Comparison of ENCODE assay signal across 9 mouse cellular contexts in genomic region chr13:116711866-116712593, GRCm38 (mm10).
DNase-seq lines count a peak whose midpoint lies in the region; ATAC-seq and TF ChIP-seq lines count a peak whose summit lies in the region.
"Had no signal": no experiment of that assay in that cellular context is flagged by ENCODE, and none has a peak within 500 bp of the region (broad histone marks: within the 10 kb centered on the region; RNA-seq: fewer than 3 reads in every experiment).

No protein-coding gene starts in this region.

- H3K4me3 ChIP-seq in intestine, embryonic 15.5 days (replicated peaks) = peak overlapping the region; percentile 25
- peak overlapping the region; percentile 5; the same call in 1 of the 2 replicates for H3K4me3 ChIP-seq in small intestine, adult 2 months (ENCODE audit: low read depth, low read length)

- no peak overlapping the region for H3K27ac ChIP-seq in intestine, embryonic 15.5 days
- H3K27ac ChIP-seq in small intestine, adult 2 months (ENCODE audit: insufficient read depth, low read depth, low read length) = no peak overlapping the region

- under 1% methylated on average over 24 of the region's 24 CpGs for WGBS in intestine, embryonic 15.5 days
- WGBS in small intestine, adult 2 months = 1% methylated on average over 24 of the region's 24 CpGs

- H3K36me3 ChIP-seq in intestine, embryonic 15.5 days = no peaks in the 10 kb centered on the region
- H3K36me3 ChIP-seq in small intestine, adult 2 months (ENCODE audit: control insufficient read depth, insufficient read depth, low read length) = no peaks in the 10 kb centered on the region
- H3K36me3 ChIP-seq: G1E had no signal

- intact Hi-C loops in left cerebral cortex, postnatal 25 days (cut with DNase I) = loop anchor here (1.0 to 2.0 kb wide), 3 partner anchors 985 to 1425 kb away; no protein-coding TSS in a partner anchor

- peaks cover 22% of the 10 kb centered on the region for H3K27me3 ChIP-seq in intestine, embryonic 15.5 days (replicated peaks)
- peaks cover 46% of the 10 kb centered on the region for H3K27me3 ChIP-seq in small intestine, adult 2 months (ENCODE audit: control insufficient read depth, insufficient read depth, low read length)

- ATAC-seq in intestine, embryonic 15.5 days = peak; percentile 89
- peak; percentile 89 for ATAC-seq in megakaryocyte progenitor cell, adult 5-6 weeks (replicated peaks; ENCODE audit: poor library complexity)

- no peak for TF ChIP-seq POLR2A in small intestine, adult 2 months (IDR thresholded peaks at IDR 0.05; ENCODE audit: low read depth, low read length)

- H3K4me2 ChIP-seq in intestine, embryonic 15.5 days (replicated peaks) = peak overlapping the region; percentile 62

- no peaks in the 10 kb centered on the region for H3K9me3 ChIP-seq in intestine, embryonic 15.5 days

- TF ChIP-seq CTCF in small intestine, adult 2 months (IDR thresholded peaks at IDR 0.05; ENCODE audit: extremely low read depth, insufficient read length, insufficient replicate concordance, low read depth, low read length) = peak; percentile 63; the same call in 1 of the 2 replicates

- DNase-seq in gastrocnemius, adult 18-20 months (ENCODE audit: low spot score) = peak; percentile 55
- no peak for DNase-seq in gastrocnemius, postnatal 25 days
- DNase-seq in cerebellum, postnatal 14 days = peak; percentile 79 to 85
- peak; percentile 58 to 78 for DNase-seq in frontal cortex, postnatal 36 days (ENCODE audit: low spot score in 2 of 2)
- DNase-seq in left cerebral cortex, postnatal 25 days (ENCODE audit: low spot score in 2 of 2) = peak; percentile 75 to 77

- no peak overlapping the region for H3K9ac ChIP-seq in intestine, embryonic 15.5 days

- H3K4me1 ChIP-seq in intestine, embryonic 15.5 days (replicated peaks) = peaks cover 2% of the 10 kb centered on the region; the same call in 1 of the 2 replicates
- H3K4me1 ChIP-seq in small intestine, adult 2 months (ENCODE audit: control insufficient read depth, insufficient read depth, insufficient read length, low read length) = no peaks in the 10 kb centered on the region; the same call in 1 of the 2 replicates
